Mouse (Mus musculus): ENCODE measurements at regions not wholly inside any gene's neighbourhood (a gene's known extent, or its start where the extent isn't known, plus 50 kb on each side); places are given as distances from the start of the nearest gene placed in this dataset.

DNA sequence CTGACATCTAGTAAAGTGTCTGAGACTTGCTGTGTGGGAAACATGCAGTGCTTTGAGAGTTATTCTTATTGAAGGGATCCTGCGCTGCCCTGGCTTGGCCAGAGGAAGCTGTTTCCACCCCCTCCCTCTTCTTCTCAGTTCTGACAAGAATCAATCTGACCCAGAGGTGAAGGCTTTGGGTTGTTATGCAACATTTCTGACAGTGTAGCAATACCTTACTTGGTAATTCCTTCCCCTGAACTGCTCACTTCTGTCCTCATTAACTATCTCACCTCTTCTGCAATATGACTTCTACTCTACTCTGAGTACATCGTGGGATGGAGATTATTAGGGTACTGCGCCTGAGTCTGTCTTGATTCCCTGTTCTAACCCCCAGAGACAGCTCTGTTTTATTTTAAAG is 586.8 kb upstream of the Nrsn1 start:
- TF ChIP-seq POLR2A (IDR thresholded peaks at IDR 0.05; ENCODE audit: borderline replicate concordance, extremely low read depth, insufficient read depth, insufficient read length, poor library complexity, severe bottlenecking) (no peak), CTCF (IDR thresholded peaks at IDR 0.05; ENCODE audit: borderline replicate concordance, extremely low read depth, insufficient read depth, insufficient read length) (no peak)

Measured in brain, embryonic 14.5 days (tissue).